Mouse (Mus musculus): ENCODE results near the gene Cdkn1a. TPM values are rescaled to one million over a fixed set of nuclear protein-coding genes. Genes with fewer than 3 reads are reported as not detected.

Cdkn1a gene
- polyA plus RNA-seq, 1 experiment = 10.5 TPM

DNA sequence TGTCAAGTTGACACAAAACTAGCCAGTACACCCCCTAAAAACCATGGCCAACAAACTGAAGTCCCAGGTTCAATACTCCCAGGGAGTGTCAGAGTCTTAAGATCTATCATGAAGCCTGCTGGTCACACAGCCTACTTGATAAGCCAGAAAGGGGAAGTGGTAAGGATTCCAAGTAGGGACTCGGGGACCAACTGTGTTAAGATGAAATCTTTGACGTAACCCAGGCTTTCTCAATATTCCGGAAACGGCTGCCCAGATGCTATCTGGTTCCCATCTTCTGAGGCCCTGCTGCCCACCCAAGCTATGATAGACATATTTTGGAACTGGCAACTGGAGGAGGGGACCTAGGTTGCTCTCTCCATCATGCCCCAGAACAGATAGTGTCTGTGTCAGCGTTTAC, 20.6 kb downstream of the Cdkn1a start:
- Histone ChIP-seq H3K27me3 (ENCODE audit: control insufficient read depth, insufficient read depth, low read length) (no peaks in the 10 kb centered on the region), H3K27ac (ENCODE audit: control insufficient read depth, insufficient read depth, low read depth, low read length) (no peak overlapping the region), H3K4me1 (ENCODE audit: control insufficient read depth, insufficient read depth, low read length) (no peaks in the 10 kb centered on the region), H3K36me3 (ENCODE audit: control insufficient read depth, insufficient read depth, low read length) (no peaks in the 10 kb centered on the region), H3K4me3 (ENCODE audit: control insufficient read depth, low read depth, low read length) (no peak overlapping the region)
- TF ChIP-seq CTCF (IDR thresholded peaks at IDR 0.05; ENCODE audit: control insufficient read depth, insufficient read depth, insufficient replicate concordance, low read depth, low read length) = no peak
- no peak for TF ChIP-seq POLR2A (IDR thresholded peaks at IDR 0.05; ENCODE audit: control insufficient read depth, low read depth, low read length)

DNA sequence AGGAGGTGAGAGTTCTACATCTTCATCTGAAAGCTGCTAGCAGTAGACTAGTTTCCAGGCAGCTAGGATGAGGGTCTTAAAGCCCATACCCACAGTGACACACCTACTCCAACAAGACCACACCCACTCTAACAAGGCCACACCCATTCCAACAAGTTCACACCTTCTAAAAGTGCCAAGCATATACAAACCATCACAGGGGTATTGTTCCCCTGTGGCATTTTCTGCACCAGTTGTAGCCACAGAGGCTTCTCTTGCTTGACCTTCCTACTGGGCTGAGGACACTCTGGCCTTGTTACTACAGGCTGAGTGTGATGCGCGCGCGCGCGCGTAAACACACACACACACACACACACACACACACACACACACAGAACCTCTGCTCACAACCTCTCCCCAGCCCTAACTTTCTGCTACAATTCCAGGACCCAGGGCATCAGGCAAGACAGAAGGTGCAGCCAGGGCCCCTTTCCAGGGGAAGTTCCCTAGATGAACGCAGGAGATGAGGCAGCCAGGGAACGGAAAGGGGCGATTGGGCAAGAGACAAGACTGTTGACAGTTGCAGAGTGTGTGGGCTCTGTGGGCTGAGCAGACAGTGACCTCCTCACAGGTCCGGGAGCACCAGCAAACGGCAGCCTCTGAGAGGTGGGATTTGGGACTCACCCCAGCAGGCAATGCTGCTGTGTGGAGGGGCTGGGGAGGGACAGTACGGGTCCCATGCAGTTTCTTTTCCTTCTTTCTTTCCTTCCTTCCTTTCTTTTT, 23.0 kb downstream of the Cdkn1a start, which contains the start of gene Rab44:
Rab44 (plus strand) TSS at position 555 of the 762 bp plus-strand sequence.
- no peak within 1 kb of the TSS for H3K27ac ChIP-seq (ENCODE audit: control insufficient read depth, insufficient read depth, low read depth, low read length)
- H3K4me1 ChIP-seq (ENCODE audit: control insufficient read depth, insufficient read depth, low read length) = no peaks in the 10 kb centered on the region
- H3K4me3 ChIP-seq (ENCODE audit: control insufficient read depth, low read depth, low read length) = no peak within 1 kb of the TSS
- TF ChIP-seq POLR2A (IDR thresholded peaks at IDR 0.05; ENCODE audit: control insufficient read depth, low read depth, low read length) (no peak), CTCF (IDR thresholded peaks at IDR 0.05; ENCODE audit: control insufficient read depth, insufficient read depth, insufficient replicate concordance, low read depth, low read length) (no peak)
- no peaks in the 10 kb centered on the region for H3K36me3 ChIP-seq (ENCODE audit: control insufficient read depth, insufficient read depth, low read length)
- H3K27me3 ChIP-seq (ENCODE audit: control insufficient read depth, insufficient read depth, low read length) = no peaks in the 10 kb centered on the region

DNA sequence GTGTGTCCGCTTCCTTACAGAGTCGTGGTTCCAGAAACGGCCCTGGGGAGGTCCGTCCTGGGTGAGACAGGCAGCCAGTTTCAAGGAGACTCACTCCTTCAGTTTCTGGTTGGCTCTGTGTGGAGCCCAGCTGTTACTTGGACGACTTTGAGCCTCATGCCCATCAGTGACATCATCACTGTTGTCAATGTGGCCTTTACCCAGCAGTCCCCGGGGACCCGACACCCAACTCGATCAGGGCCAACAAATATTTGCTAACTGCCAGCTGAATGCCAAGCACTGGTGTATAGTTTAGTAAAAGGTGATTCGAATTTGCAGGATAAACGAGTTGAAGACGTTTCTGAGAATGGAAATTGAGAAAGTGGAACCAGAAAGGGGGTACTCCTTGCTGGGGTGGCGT, 25.2 kb downstream of the Cdkn1a start:
- no peaks in the 10 kb centered on the region for H3K36me3 ChIP-seq (ENCODE audit: control insufficient read depth, insufficient read depth, low read length)
- H3K27ac ChIP-seq (ENCODE audit: control insufficient read depth, insufficient read depth, low read depth, low read length) = no peak overlapping the region
- no peaks in the 10 kb centered on the region for H3K27me3 ChIP-seq (ENCODE audit: control insufficient read depth, insufficient read depth, low read length)
- no peak overlapping the region for H3K4me3 ChIP-seq (ENCODE audit: control insufficient read depth, low read depth, low read length)
- H3K4me1 ChIP-seq (ENCODE audit: control insufficient read depth, insufficient read depth, low read length) = peaks cover 3% of the 10 kb centered on the region; the same call in 1 of the 2 replicates
- TF ChIP-seq POLR2A (IDR thresholded peaks at IDR 0.05; ENCODE audit: control insufficient read depth, low read depth, low read length) (no peak), CTCF (IDR thresholded peaks at IDR 0.05; ENCODE audit: control insufficient read depth, insufficient read depth, insufficient replicate concordance, low read depth, low read length) (no peak)

DNA sequence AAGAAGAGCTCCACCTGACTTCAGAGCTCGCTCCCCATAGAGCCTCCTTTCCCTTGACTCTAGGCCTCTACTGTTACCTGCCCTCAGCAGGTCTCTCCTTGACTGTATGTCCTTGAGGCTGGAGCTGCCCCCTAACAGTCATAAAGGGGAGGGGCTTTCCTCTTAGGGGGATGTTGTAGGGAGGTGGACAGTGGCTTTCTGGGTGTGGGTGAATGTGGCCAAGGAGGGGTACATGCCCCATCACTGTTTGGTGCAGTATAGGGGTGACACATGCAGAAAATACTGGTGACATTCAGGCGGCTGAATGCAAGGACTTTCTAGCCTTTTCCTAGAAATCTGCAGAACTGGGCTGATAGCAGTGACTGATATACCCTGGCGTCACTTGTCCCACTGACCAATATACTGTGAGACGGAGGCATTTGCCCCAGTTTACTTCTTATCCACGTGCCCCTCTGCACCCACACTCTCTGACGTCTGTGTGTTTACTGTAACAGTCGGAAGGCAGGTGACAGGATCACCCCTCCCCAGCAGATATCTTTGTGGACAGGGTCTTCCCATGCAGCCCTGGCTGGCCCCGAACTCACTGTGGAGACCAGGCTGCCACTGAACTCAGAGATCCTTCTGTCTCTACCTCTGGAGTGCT, 26.4 kb downstream of the Cdkn1a start:
- H3K4me3 ChIP-seq (ENCODE audit: control insufficient read depth, low read depth, low read length) = no peak overlapping the region
- TF ChIP-seq POLR2A (IDR thresholded peaks at IDR 0.05; ENCODE audit: control insufficient read depth, low read depth, low read length) (no peak), CTCF (IDR thresholded peaks at IDR 0.05; ENCODE audit: control insufficient read depth, insufficient read depth, insufficient replicate concordance, low read depth, low read length) (no peak)

DNA sequence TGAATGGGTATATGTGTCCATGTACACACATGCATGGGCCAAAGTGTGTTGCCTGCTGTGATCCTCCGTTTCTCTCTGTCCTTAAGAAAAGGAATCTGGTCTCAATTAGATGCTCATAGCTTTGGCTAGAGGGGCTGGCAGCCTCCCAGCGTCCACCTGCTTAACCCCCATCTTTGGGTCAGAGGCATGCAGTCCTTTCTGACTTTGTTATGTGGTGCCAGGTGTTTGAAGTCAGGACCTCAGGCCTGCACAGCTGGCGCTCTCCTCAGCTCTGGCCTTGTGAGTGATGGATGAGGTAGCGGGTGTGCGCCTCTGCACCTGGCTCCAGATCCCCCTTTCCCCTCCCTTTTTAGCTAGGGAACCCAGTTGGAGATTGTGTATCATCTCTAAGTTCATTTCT, 27.3 kb downstream of the Cdkn1a start:
- no peak for TF ChIP-seq CTCF (IDR thresholded peaks at IDR 0.05; ENCODE audit: control insufficient read depth, insufficient read depth, insufficient replicate concordance, low read depth, low read length)
- TF ChIP-seq POLR2A (IDR thresholded peaks at IDR 0.05; ENCODE audit: control insufficient read depth, low read depth, low read length) = no peak
- Histone ChIP-seq H3K27ac (ENCODE audit: control insufficient read depth, insufficient read depth, low read depth, low read length) (no peak overlapping the region), H3K4me3 (ENCODE audit: control insufficient read depth, low read depth, low read length) (no peak overlapping the region), H3K36me3 (ENCODE audit: control insufficient read depth, insufficient read depth, low read length) (no peaks in the 10 kb centered on the region), H3K27me3 (ENCODE audit: control insufficient read depth, insufficient read depth, low read length) (no peaks in the 10 kb centered on the region), H3K4me1 (ENCODE audit: control insufficient read depth, insufficient read depth, low read length) (peaks cover 3% of the 10 kb centered on the region; the same call in 1 of the 2 replicates)

More for the DNA sequence above, 26.4 kb downstream of the Cdkn1a start:
- Histone ChIP-seq H3K27me3 (ENCODE audit: control insufficient read depth, insufficient read depth, low read length) (no peaks in the 10 kb centered on the region), H3K27ac (ENCODE audit: control insufficient read depth, insufficient read depth, low read depth, low read length) (no peak overlapping the region), H3K36me3 (ENCODE audit: control insufficient read depth, insufficient read depth, low read length) (no peaks in the 10 kb centered on the region), H3K4me1 (ENCODE audit: control insufficient read depth, insufficient read depth, low read length) (peaks cover 3% of the 10 kb centered on the region; the same call in 1 of the 2 replicates)

DNA sequence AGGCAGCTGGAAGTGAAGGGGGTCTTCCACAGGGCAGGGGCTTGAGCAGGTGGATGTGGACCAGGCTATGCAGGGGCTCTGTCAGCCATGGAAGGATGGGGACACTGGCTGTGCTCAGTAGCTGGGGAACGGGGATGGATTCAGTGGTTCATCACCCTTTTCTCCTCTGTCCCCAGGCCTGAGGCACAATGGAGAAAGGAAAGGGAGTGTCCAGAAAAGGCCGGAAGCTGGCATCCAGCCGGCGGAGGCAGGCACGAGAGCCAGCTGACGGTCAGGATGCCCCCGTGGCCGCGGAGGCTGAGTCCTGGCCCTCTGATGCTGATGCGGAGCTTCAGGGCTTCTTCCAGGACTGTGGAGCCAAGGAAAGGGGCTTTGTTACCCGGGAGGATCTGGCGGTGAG, 29.9 kb downstream of the Cdkn1a start:
- Histone ChIP-seq H3K27ac (ENCODE audit: control insufficient read depth, insufficient read depth, low read depth, low read length) (no peak overlapping the region), H3K27me3 (ENCODE audit: control insufficient read depth, insufficient read depth, low read length) (no peaks in the 10 kb centered on the region), H3K36me3 (ENCODE audit: control insufficient read depth, insufficient read depth, low read length) (no peaks in the 10 kb centered on the region), H3K4me1 (ENCODE audit: control insufficient read depth, insufficient read depth, low read length) (peaks cover 3% of the 10 kb centered on the region; the same call in 1 of the 2 replicates), H3K4me3 (ENCODE audit: control insufficient read depth, low read depth, low read length) (no peak overlapping the region)
- TF ChIP-seq CTCF (IDR thresholded peaks at IDR 0.05; ENCODE audit: control insufficient read depth, insufficient read depth, insufficient replicate concordance, low read depth, low read length) = no peak
- TF ChIP-seq POLR2A (IDR thresholded peaks at IDR 0.05; ENCODE audit: control insufficient read depth, low read depth, low read length) = no peak

DNA sequence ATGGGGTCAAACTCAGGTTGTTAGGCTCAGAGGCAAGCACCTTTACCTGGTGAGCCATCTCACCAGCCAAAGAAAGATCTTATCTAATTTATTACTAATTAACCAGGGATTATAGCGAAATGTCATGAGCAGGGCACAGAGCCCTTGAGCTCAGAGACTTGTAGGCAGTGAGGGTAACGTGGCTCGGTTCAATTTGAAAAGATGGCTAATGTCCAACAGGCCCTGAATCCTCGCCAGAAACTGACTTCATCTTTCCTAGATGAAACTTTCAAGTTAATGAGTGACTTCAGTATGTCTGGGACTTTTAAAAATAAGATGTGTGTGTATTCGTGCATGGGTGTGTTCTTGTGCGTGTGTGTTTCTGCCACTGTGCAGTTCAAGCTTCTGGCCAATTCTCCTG, 32.0 kb downstream of the Cdkn1a start:
- TF ChIP-seq POLR2A (IDR thresholded peaks at IDR 0.05; ENCODE audit: control insufficient read depth, low read depth, low read length) (no peak), CTCF (IDR thresholded peaks at IDR 0.05; ENCODE audit: control insufficient read depth, insufficient read depth, insufficient replicate concordance, low read depth, low read length) (no peak)
- Histone ChIP-seq H3K36me3 (ENCODE audit: control insufficient read depth, insufficient read depth, low read length) (no peaks in the 10 kb centered on the region), H3K4me3 (ENCODE audit: control insufficient read depth, low read depth, low read length) (no peak overlapping the region), H3K27ac (ENCODE audit: control insufficient read depth, insufficient read depth, low read depth, low read length) (no peak overlapping the region), H3K27me3 (ENCODE audit: control insufficient read depth, insufficient read depth, low read length) (no peaks in the 10 kb centered on the region), H3K4me1 (ENCODE audit: control insufficient read depth, insufficient read depth, low read length) (peaks cover 3% of the 10 kb centered on the region; the same call in 1 of the 2 replicates)

All from testis, adult 2 months (tissue).